Mouse (Mus musculus) CD8-positive naive resting alpha-beta T cell, adult 2 months (primary cell): Measurements from ENCODE around the gene Ralgapa2.
"Not testable (repeated sequence)": the region's sequence is repeated elsewhere in the genome, so short reads cannot be mapped to it uniquely, and the experiment has no call there.

Experiments used
- DNase-seq, 2 experiments: peaks; one replicate each; pipeline ENCODE4 v3.0.0; 2022; ENCODE audit warnings: low read depth in 2 of 2, low spot score in 2 of 2

Ralgapa2 gene

GRCm38 (mm10) chr2:146499111-146499510 lies 13.0 kb downstream of the Ralgapa2 start:
- no peak for DNase-seq

- no peak for DNase-seq
These were observed 13.8 kb downstream of the Ralgapa2 start for GRCm38 (mm10) chr2:146498298-146498697.

GRCm38 (mm10) chr2:146496995-146497394 lies 15.1 kb downstream of the Ralgapa2 start:
- no peak for DNase-seq

- DNase-seq = no peak
These were observed 16.4 kb downstream of the Ralgapa2 start for GRCm38 (mm10) chr2:146495781-146496180.

GRCm38 (mm10) chr2:146493354-146493946 lies 18.7 kb downstream of the Ralgapa2 start:
- no peak for DNase-seq

DNA sequence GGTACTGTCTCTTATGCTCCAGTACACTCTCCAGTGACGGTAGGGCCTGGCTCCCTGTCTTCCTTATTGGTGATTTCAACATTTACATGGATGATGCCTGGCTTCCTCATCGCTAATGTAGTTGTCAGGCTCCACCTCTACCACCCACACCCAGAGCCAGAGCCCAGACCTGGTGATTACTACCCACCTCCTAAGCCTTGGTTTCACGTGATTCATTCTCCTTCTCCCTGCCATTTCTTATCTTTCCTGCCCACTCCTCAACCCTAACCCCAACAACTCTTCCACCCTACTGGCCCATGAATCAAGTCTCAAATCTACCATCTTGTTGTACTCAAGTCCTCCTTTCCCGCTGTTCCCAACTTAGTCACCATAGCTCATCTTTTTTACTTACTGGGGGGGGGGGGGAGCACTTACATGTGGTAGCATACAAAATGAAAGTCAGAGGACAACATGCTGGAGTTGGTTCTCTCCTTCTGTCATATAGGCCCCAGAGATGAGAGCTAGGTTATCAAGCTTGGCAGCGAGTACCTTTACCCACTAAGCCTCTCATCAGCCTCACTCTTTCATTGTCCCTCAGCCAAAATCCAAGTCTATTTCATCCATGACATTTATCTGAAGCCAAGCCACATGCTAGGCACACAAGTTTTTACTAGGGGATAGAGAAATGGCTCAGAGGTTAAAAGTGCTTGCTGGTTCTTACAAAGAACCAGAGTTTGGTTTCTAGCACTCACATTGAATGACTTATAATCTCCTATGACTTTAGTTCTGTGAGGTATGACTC lies 20.1 kb downstream of the Ralgapa2 start:
- no peak for DNase-seq

- DNase-seq = no peak
These were observed 21.2 kb downstream of the Ralgapa2 start for GRCm38 (mm10) chr2:146490926-146491325.

GRCm38 (mm10) chr2:146488291-146488690 lies 23.9 kb downstream of the Ralgapa2 start:
- no peak for DNase-seq

DNA sequence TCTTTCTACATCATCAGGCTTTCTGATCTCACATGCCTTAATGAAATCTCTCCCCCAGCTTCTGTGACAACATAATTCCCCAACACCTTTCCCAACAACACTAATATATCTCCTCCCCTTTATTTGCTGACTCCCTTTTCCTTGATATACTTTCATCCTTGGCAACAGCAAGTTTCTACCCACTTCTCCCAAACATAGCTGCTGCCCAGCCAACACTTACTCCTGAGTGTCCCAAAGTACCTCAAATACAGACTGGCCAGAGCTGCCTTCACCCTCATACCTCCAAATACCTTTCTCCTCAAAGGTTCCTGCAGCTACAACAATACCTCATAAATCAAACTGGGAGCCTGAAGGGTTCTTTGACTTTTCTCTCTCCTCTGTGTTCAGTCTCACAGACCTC lies 29.3 kb downstream of the Ralgapa2 start:
- DNase-seq = no peak

DNA sequence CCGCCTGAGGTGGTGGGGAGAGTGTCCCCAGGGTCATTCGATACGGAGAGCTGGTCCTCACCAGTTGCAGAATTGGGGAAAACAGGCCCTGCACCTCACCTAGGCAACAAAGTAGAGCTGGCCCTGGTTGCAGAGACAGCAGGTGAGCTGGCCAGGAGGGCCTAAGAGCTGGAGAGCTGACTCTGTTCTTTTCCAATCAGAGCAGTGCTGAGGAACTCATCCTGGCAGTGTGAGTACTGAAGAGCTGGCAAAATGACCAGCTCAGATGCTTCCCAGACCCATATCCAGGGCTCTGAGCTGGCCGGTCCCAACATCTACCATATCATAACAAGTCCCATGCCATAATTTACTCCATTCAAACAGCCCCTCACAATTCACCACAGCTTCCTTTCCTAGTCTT lies 34.7 kb downstream of the Ralgapa2 start:
- DNase-seq = no peak

GRCm38 (mm10) chr2:146476428-146476972 lies 35.6 kb downstream of the Ralgapa2 start:
- no peak for DNase-seq

GRCm38 (mm10) chr2:146476001-146476400 lies 36.1 kb downstream of the Ralgapa2 start:
- DNase-seq = no peak

DNA sequence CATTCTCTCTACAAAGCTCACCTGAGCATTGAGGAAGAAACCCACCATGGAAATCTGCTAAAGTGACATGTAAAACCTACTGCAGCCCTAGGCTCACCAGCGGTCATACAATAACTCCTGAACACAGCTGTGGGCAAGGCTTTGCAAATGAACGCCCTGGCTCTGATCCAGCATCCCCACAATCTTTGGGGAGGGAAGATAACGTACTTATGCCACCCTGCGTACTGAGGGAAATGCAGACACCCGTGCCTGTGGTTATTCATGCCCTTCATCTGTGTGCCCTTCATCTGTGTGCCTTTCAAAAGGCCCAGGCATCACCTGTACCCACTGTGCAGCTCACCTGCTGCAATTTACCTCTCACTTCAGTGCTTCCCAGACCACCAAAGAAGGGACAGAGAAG lies 41.2 kb downstream of the Ralgapa2 start:
- DNase-seq = no peak

- no peak for DNase-seq
These were observed 42.3 kb downstream of the Ralgapa2 start for GRCm38 (mm10) chr2:146469707-146470420.

DNA sequence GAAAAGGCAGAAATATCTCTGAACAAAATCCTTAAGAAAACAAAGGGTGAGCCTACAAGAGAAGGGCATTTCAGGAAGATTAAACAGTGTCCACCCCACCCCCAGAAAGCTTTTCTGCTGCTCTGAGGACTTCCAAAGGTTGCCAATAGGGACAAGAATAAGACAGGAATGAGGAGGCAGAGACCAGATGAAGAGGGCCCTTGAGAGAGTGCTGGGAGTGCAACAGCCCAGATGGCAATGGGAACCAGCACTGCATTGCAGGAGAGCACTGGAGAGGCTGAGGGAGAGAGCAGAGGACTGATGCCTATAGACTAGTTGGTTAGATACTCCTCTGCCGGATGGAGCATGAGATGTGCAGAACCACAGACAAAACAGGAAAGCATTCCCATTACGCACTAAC lies 43.2 kb downstream of the Ralgapa2 start:
- no peak for DNase-seq

GRCm38 (mm10) chr2:146468016-146468415 lies 44.1 kb downstream of the Ralgapa2 start:
- DNase-seq = no peak

DNA sequence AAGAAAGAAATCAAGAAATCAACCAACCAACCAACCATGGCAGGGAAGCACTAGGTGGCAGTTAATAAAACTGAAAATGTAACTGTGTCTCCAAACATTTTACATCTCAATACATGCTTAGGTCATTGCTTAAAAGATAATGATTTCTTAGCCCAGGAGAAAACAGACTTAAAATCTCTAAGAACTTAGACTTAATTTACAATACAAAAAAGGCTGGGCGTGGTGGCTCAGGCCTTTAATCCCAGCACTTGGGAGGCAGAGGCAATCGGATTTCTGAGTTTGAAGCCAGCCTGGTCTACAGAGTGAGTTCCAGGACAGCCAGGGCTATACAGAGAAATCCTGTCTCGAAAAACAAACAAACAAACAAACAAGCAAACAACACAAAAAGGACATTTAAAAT lies 45.3 kb downstream of the Ralgapa2 start:
- DNase-seq = not testable (repeated sequence)

DNA sequence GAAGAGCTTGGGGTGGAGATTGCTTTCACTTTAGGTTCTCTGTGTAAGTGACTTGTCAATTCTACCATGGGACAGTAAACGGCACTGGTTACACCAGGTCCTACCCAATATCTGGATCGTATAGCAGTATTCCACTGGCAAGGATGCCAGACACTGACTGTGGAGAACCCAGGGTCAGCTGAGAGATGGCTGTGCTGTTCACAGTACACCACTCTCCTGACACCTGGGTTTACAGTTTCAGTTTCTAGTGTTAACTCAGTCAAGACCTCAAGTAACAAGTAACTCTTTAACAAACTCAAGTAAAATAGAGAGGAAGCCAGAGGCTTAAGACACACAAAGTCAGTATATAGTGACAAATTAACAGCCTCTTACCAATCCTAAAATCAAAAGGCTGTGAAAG lies 54.6 kb downstream of the Ralgapa2 start:
- DNase-seq = no peak

- no peak for DNase-seq
These were observed 55.5 kb downstream of the Ralgapa2 start for GRCm38 (mm10) chr2:146456612-146457011.

DNA sequence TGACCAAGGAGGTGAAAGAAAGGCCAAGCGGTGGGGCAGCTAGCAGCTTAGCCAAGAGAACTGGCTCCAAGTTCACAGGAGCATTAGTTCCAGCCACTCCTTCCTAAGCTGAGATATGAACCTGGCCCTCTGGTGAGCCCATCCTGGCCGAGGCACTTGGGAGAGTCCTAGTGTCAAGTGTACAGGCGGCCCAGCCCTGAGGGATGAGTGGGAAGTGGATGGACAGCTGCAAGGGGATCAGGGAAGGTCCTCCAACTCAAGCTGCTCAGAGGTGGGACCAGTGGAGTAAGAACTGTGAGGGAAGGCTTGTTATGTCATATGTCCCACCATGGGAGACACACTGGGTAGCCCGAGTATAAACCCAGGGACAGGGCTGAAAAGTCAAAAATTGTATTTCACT lies 56.1 kb downstream of the Ralgapa2 start:
- DNase-seq = no peak

DNA sequence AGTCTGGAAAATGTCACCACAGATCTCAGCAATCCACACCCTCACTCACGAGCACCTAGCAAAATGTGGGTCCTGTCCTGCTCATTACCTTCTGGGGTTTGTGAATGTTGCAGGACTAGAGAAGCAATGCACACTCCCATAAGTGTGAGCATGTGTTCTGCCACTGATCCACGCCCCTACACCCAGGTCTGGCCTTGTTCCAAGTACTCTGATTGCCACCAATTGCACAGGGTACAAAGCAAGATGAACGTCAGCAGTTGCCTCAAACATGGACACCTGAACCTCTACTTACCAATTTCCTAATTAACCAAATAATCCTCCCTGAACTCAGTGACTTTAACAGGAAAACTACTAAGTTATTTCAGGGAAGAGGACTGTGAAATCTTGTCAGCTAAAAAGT lies 68.1 kb downstream of the Ralgapa2 start:
- no peak for DNase-seq

GRCm38 (mm10) chr2:146443291-146443875 lies 68.8 kb downstream of the Ralgapa2 start:
- no peak for DNase-seq
